ENCODE assay signal across 22 mouse cellular contexts in the genomic region with DNA sequence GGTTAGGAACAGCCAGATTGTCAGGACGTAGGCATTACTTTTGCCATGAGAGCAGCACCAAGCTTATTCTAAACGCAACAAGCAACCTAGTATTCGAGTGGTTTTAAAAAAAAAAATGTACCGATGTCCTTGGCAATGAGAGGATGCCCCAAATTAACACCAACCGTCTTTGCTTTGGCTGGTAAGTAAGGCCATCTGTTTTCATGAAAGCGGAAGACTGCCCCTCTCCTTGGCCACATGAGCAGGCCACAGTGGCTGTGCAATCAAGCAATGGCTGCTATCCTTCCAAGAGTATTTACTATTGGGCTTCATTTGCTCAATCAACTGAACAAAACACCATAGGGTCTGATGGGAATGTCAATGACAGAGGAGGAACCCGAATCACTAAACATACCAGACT.
DNase-seq lines count a peak whose midpoint lies in the region; ATAC-seq and TF ChIP-seq lines count a peak whose summit lies in the region.
"Had no signal": no experiment of that assay in that cellular context is flagged by ENCODE, and none has a peak within 500 bp of the region (broad histone marks: within the 10 kb centered on the region; RNA-seq: fewer than 3 reads in every experiment).

No protein-coding gene starts in this region.

- no peak for DNase-seq in forebrain, embryonic 11.5 days (ENCODE audit: low spot score)
- DNase-seq in brain, adult 2 months (ENCODE audit: low read depth, low spot score) = peak; percentile 95
- peak; percentile 93 for DNase-seq in cerebellum, adult 9-10 months
- no peak for DNase-seq in lung, postnatal 0 days (ENCODE audit: low spot score)
- no peak for DNase-seq in kidney, adult 2 months
- DNase-seq in left cerebral cortex, adult 9 months (ENCODE audit: low spot score in 2 of 2) = no peak
- DNase-seq: gastrocnemius, adult 2 months; heart, postnatal 4 days; layer of hippocampus, adult 9-11 months; lung, adult 18-20 months; lung, postnatal 14 days; thymus, adult 2 months had no signal

- H3K4me2 ChIP-seq in forebrain, embryonic 16.5 days (ENCODE audit: low read length) = no peak overlapping the region
- no peak overlapping the region for H3K4me2 ChIP-seq in forebrain, embryonic 11.5 days (ENCODE audit: low read depth, low read length, severe bottlenecking)
- no peak overlapping the region for H3K4me2 ChIP-seq in lung, postnatal 0 days (replicated peaks; ENCODE audit: low read depth, low read length)
- H3K4me2 ChIP-seq: embryonic facial prominence, embryonic 15.5 days; limb, embryonic 13.5 days; liver, embryonic 12.5 days; midbrain, embryonic 11.5 days had no signal

- H3K27ac ChIP-seq in forebrain, embryonic 16.5 days (ENCODE audit: low read length) = no peak overlapping the region
- H3K27ac ChIP-seq in forebrain, embryonic 11.5 days (ENCODE audit: low read depth, low read length) = no peak overlapping the region
- no peak overlapping the region for H3K27ac ChIP-seq in lung, postnatal 0 days (ENCODE audit: low read length)
- no peak overlapping the region for H3K27ac ChIP-seq in kidney, adult 2 months (ENCODE audit: insufficient read depth, low read depth, low read length)
- H3K27ac ChIP-seq: embryonic facial prominence, embryonic 15.5 days; gastrocnemius, adult 2 months; heart, embryonic 10.5 days; kidney, postnatal 0 days; limb, embryonic 13.5 days; liver, embryonic 12.5 days; stomach, postnatal 0 days had no signal

- peak; percentile 66 for ATAC-seq in forebrain, embryonic 16.5 days
- ATAC-seq in forebrain, embryonic 11.5 days (replicated peaks; ENCODE audit: low FRiP score) = no peak
- ATAC-seq in cerebellum, adult (ENCODE audit: insufficient number of reproducible peaks, low FRiP score, low TSS enrichment) = peak; percentile 99
- no peak for ATAC-seq in lung, postnatal 0 days
- ATAC-seq: intestine, postnatal 0 days; liver, embryonic 12.5 days had no signal

- H3K36me3 ChIP-seq in forebrain, embryonic 16.5 days (ENCODE audit: control insufficient read depth, insufficient read depth) = no peaks in the 10 kb centered on the region
- no peaks in the 10 kb centered on the region for H3K36me3 ChIP-seq in forebrain, embryonic 11.5 days (ENCODE audit: control insufficient read depth, insufficient read depth, low read length)
- H3K36me3 ChIP-seq in lung, postnatal 0 days (ENCODE audit: insufficient read depth, low read length) = no peaks in the 10 kb centered on the region
- H3K36me3 ChIP-seq in kidney, adult 2 months (ENCODE audit: control insufficient read depth, insufficient read depth, low read length) = no peaks in the 10 kb centered on the region
- H3K36me3 ChIP-seq: embryonic facial prominence, embryonic 15.5 days; heart, embryonic 10.5 days; limb, embryonic 13.5 days; liver, embryonic 12.5 days had no signal

- no peak overlapping the region for H3K9ac ChIP-seq in forebrain, embryonic 16.5 days (replicated peaks; ENCODE audit: low read depth, low read length)
- no peak overlapping the region for H3K9ac ChIP-seq in forebrain, embryonic 11.5 days (ENCODE audit: low read length)
- no peak overlapping the region for H3K9ac ChIP-seq in lung, postnatal 0 days (replicated peaks; ENCODE audit: low read depth)
- H3K9ac ChIP-seq: embryonic facial prominence, embryonic 15.5 days; limb, embryonic 13.5 days; liver, embryonic 12.5 days had no signal

- no peaks in the 10 kb centered on the region for H3K9me3 ChIP-seq in forebrain, embryonic 16.5 days (ENCODE audit: control insufficient read depth, low read length)
- no peaks in the 10 kb centered on the region for H3K9me3 ChIP-seq in forebrain, embryonic 11.5 days (ENCODE audit: control insufficient read depth, low read length)
- H3K9me3 ChIP-seq in lung, postnatal 0 days (ENCODE audit: low read length) = no peaks in the 10 kb centered on the region
- H3K9me3 ChIP-seq: embryonic facial prominence, embryonic 15.5 days; heart, embryonic 10.5 days; limb, embryonic 13.5 days; liver, embryonic 12.5 days had no signal

- TF ChIP-seq EP300 in lung, postnatal 0 days (IDR thresholded peaks at IDR 0.05) = no peak

- H3K4me1 ChIP-seq in forebrain, embryonic 16.5 days (replicated peaks; ENCODE audit: control insufficient read depth, insufficient read depth, low read length) = no peaks in the 10 kb centered on the region
- H3K4me1 ChIP-seq in forebrain, embryonic 11.5 days (replicated peaks; ENCODE audit: control insufficient read depth, insufficient read depth, low read length) = no peaks in the 10 kb centered on the region
- no peaks in the 10 kb centered on the region for H3K4me1 ChIP-seq in lung, postnatal 0 days (ENCODE audit: insufficient read depth, low read depth, low read length)
- H3K4me1 ChIP-seq in kidney, adult 2 months (ENCODE audit: control insufficient read depth, insufficient read depth, low read length) = no peaks in the 10 kb centered on the region
- H3K4me1 ChIP-seq: embryonic facial prominence, embryonic 15.5 days; heart, embryonic 10.5 days; limb, embryonic 13.5 days; liver, embryonic 12.5 days had no signal

- H3K4me3 ChIP-seq in forebrain, embryonic 16.5 days (replicated peaks; ENCODE audit: low read length) = no peak overlapping the region
- no peak overlapping the region for H3K4me3 ChIP-seq in forebrain, embryonic 11.5 days (ENCODE audit: low read depth, low read length)
- H3K4me3 ChIP-seq in lung, postnatal 0 days (ENCODE audit: low read depth, low read length) = no peak overlapping the region
- H3K4me3 ChIP-seq in kidney, adult 2 months (ENCODE audit: insufficient read depth, low read depth, low read length) = no peak overlapping the region
- H3K4me3 ChIP-seq: embryonic facial prominence, embryonic 15.5 days; gastrocnemius, adult 2 months; heart, embryonic 10.5 days; limb, embryonic 13.5 days; liver, embryonic 12.5 days had no signal

- no peak for TF ChIP-seq POLR2A in kidney, adult 2 months (IDR thresholded peaks at IDR 0.05; ENCODE audit: low read depth, low read length)

- H3K27me3 ChIP-seq in forebrain, embryonic 16.5 days (replicated peaks; ENCODE audit: control insufficient read depth, insufficient read depth, low read length) = no peaks in the 10 kb centered on the region
- H3K27me3 ChIP-seq in forebrain, embryonic 11.5 days (ENCODE audit: control insufficient read depth, insufficient read depth, low read length) = no peaks in the 10 kb centered on the region
- no peaks in the 10 kb centered on the region for H3K27me3 ChIP-seq in lung, postnatal 0 days (replicated peaks; ENCODE audit: insufficient read depth, low read length)
- H3K27me3 ChIP-seq in kidney, adult 2 months (replicated peaks; ENCODE audit: control insufficient read depth, insufficient read depth, low read length) = no peaks in the 10 kb centered on the region
- H3K27me3 ChIP-seq: embryonic facial prominence, embryonic 15.5 days; limb, embryonic 13.5 days; liver, embryonic 12.5 days had no signal

- TF ChIP-seq CTCF in lung, postnatal 0 days (IDR thresholded peaks at IDR 0.05) = no peak
- no peak for TF ChIP-seq CTCF in kidney, adult 2 months (conservative IDR thresholded peaks at IDR 0.05; ENCODE audit: insufficient read depth, insufficient read length, low read depth, low read length)

- 68% methylated on average over 7 of the region's 7 CpGs for WGBS in forebrain, embryonic 16.5 days
- 78% methylated on average over 7 of the region's 7 CpGs for WGBS in forebrain, embryonic 11.5 days
- 68% methylated on average over 7 of the region's 7 CpGs for WGBS in lung, postnatal 0 days
- 75% methylated on average over 7 of the region's 7 CpGs for WGBS in kidney, adult 2 months

Comparison
In these comparisons a context has a peak if more than half of its experiments do, and no peak if none do; other contexts are left out.
1. ATAC-seq: peak in forebrain, embryonic 16.5 days (single experiment) and cerebellum, adult (single experiment); none in forebrain, embryonic 11.5 days (single experiment) and lung, postnatal 0 days (single experiment).
2. DNase-seq: peak in brain, adult 2 months (single experiment) and cerebellum, adult 9-10 months (single experiment); none in forebrain, embryonic 11.5 days (single experiment), lung, postnatal 0 days (single experiment), kidney, adult 2 months (single experiment) and left cerebral cortex, adult 9 months (0 of 2).